ENCODE assay signal across 8 mouse cellular contexts in the genomic region with DNA sequence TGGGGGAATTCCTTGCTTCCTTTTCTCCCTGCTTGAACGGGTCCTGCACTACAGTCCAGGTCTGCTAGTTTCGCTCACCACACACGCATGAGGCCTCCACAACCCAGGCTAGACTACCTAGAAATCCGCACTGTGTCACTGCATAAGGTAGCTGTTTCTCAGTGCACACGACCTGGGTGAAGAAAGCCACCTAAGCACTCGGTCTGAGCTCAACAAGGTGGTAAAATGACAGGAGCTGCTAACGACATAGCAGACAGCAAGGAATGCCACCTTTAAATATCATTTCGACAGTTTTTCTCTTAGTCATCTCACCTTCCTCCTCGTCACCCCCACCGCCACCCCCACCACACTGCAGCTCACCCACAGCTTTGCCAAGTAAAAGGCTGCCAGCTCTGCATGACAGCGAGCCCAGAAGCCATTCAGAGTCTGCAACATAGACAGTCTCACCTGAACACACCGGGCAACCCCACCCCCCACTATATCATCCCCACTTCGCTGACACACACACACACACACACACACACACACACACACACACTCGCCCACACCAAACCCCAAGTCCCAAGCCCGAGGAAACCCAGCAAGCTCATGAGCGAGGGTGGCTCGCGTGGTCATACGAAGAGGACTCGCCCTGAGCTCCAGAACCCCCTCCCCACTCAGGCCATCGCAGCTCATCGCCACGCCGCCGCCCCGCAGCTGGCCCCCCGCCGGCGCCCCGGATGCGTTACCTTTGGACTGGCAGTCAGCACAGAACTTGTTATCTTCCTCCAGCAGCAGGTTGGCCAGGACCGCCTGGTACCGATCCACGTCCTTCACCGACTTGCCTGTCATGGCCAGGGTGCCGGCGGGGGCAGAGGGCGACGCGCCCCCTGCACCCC. TPM values are rescaled to one million over a fixed set of nuclear protein-coding genes. Genes with fewer than 3 reads are reported as not detected.
A peak's percentile ranks its signal among the peaks of the same experiment; 100 is the strongest.
DNase-seq lines count a peak whose midpoint lies in the region; ATAC-seq and TF ChIP-seq lines count a peak whose summit lies in the region.

No protein-coding gene starts in this region.

- peak overlapping the region; percentile 76 for H3ac ChIP-seq in myocyte (ENCODE audit: control insufficient read depth, insufficient read length)

- H3K79me2 ChIP-seq in myocyte (ENCODE audit: control insufficient read depth, insufficient read depth): peaks cover 50% of the 10 kb centered on the region

- peaks cover 19% of the 10 kb centered on the region for H3K36me3 ChIP-seq in erythroblast, embryonic 14.5 days (ENCODE audit: control insufficient read depth)
- H3K36me3 ChIP-seq in hindbrain, embryonic 14.5 days (replicated peaks; ENCODE audit: control insufficient read depth, insufficient read depth): no peaks in the 10 kb centered on the region
- no peaks in the 10 kb centered on the region for H3K36me3 ChIP-seq in limb, embryonic 14.5 days (ENCODE audit: control insufficient read depth, insufficient read depth, low read length)
- H3K36me3 ChIP-seq in myocyte (ENCODE audit: control insufficient read depth, insufficient read depth): no peaks in the 10 kb centered on the region

- DNase-seq in heart, adult 11 months: peak; percentile 88
- DNase-seq in heart, postnatal 10 days: no peak
- peak; percentile 33 to 44 for DNase-seq in adrenal gland, postnatal 36 days
- no peak for DNase-seq in hindbrain, embryonic 14.5 days (ENCODE audit: low spot score)
- DNase-seq in limb, embryonic 14.5 days (ENCODE audit: low spot score): no peak
- peak; percentile 12 for DNase-seq in testis, postnatal 14 days (ENCODE audit: low spot score)

- H3K27me3 ChIP-seq in erythroblast, embryonic 14.5 days (ENCODE audit: control insufficient read depth): no peaks in the 10 kb centered on the region
- no peaks in the 10 kb centered on the region for H3K27me3 ChIP-seq in hindbrain, embryonic 14.5 days (ENCODE audit: control insufficient read depth, insufficient read depth, low read length)
- H3K27me3 ChIP-seq in limb, embryonic 14.5 days (ENCODE audit: control insufficient read depth, insufficient read depth, low read length): no peaks in the 10 kb centered on the region
- H3K27me3 ChIP-seq in myocyte (ENCODE audit: control insufficient read depth, insufficient read depth, insufficient read length): no peaks in the 10 kb centered on the region

- no peaks in the 10 kb centered on the region for H3K9me3 ChIP-seq in erythroblast, embryonic 14.5 days (ENCODE audit: control insufficient read depth, low read length)
- no peaks in the 10 kb centered on the region for H3K9me3 ChIP-seq in hindbrain, embryonic 14.5 days (ENCODE audit: control insufficient read depth, low read length)
- no peaks in the 10 kb centered on the region for H3K9me3 ChIP-seq in limb, embryonic 14.5 days (ENCODE audit: control insufficient read depth, low read length)

- H3K27ac ChIP-seq in hindbrain, embryonic 14.5 days: peak overlapping the region; percentile 83
- H3K27ac ChIP-seq in limb, embryonic 14.5 days (replicated peaks; ENCODE audit: low read depth, low read length): peak overlapping the region; percentile 52

- no peak; the same call in 1 of the 2 replicates for ATAC-seq in hindbrain, embryonic 14.5 days (ENCODE audit: low FRiP score)
- ATAC-seq in limb, embryonic 14.5 days (ENCODE audit: low FRiP score, low read depth): no peak

- 8% methylated on average over 35 of the region's 40 CpGs for WGBS in hindbrain, embryonic 14.5 days
- WGBS in limb, embryonic 14.5 days: 6% methylated on average over 28 of the region's 40 CpGs

- H3K4me2 ChIP-seq in hindbrain, embryonic 14.5 days (replicated peaks): peak overlapping the region; percentile 88
- peak overlapping the region; percentile 79 for H3K4me2 ChIP-seq in limb, embryonic 14.5 days (replicated peaks; ENCODE audit: low read depth, low read length, severe bottlenecking)
- H3K4me2 ChIP-seq in myocyte (ENCODE audit: low read depth): peak overlapping the region; percentile 82

- H3K9ac ChIP-seq in hindbrain, embryonic 14.5 days: peak overlapping the region; percentile 97
- H3K9ac ChIP-seq in limb, embryonic 14.5 days (ENCODE audit: low read depth, low read length, severe bottlenecking): peak overlapping the region; percentile 86

- H3K4me3 ChIP-seq in erythroblast, embryonic 14.5 days (replicated peaks): peak overlapping the region; percentile 83
- H3K4me3 ChIP-seq in hindbrain, embryonic 14.5 days (replicated peaks; ENCODE audit: low read length): peak overlapping the region; percentile 99
- peak overlapping the region; percentile 96 for H3K4me3 ChIP-seq in limb, embryonic 14.5 days (replicated peaks; ENCODE audit: low read length)
- H3K4me3 ChIP-seq in myocyte: peak overlapping the region; percentile 82

- H3K4me1 ChIP-seq in erythroblast, embryonic 14.5 days (ENCODE audit: control insufficient read depth): peaks cover 61% of the 10 kb centered on the region
- H3K4me1 ChIP-seq in hindbrain, embryonic 14.5 days (replicated peaks; ENCODE audit: control insufficient read depth, insufficient read depth, low read length): peaks cover 18% of the 10 kb centered on the region
- peaks cover 13% of the 10 kb centered on the region for H3K4me1 ChIP-seq in limb, embryonic 14.5 days (ENCODE audit: control insufficient read depth, insufficient read depth, low read length)

- intact Hi-C loops in heart, postnatal 10 days (cut with DNase I): loop anchor here (1.0 kb wide), 1 partner anchor 29 kb away; no protein-coding TSS in a partner anchor

- no peak for TF ChIP-seq POLR2A in limb, embryonic 14.5 days (IDR thresholded peaks at IDR 0.05; ENCODE audit: borderline replicate concordance, extremely low read depth, insufficient read depth, insufficient read length)
- TF ChIP-seq POLR2A in myocyte (IDR thresholded peaks at IDR 0.05; ENCODE audit: insufficient read length, low read depth): no peak

TF ChIP-seq in myocyte, 11 proteins besides CTCF, POLR2A, EP300 and RAD21:
- TF ChIP-seq USF1 (IDR thresholded peaks at IDR 0.05; ENCODE audit: low read depth) (no peak), SRF (IDR thresholded peaks at IDR 0.05; ENCODE audit: control insufficient read depth, insufficient read length, low read depth) (no peak), MAX (IDR thresholded peaks at IDR 0.05; ENCODE audit: low read depth) (no peak), REST (IDR thresholded peaks at IDR 0.05; ENCODE audit: insufficient read depth, insufficient read length) (no peak), MYOD1 (IDR thresholded peaks at IDR 0.05; ENCODE audit: control insufficient read depth in 1 of 3, insufficient read length in 2 of 3, low read depth in 2 of 3) (no peak), POLR2AphosphoS2 (IDR thresholded peaks at IDR 0.05; ENCODE audit: insufficient read length, low read depth) (no peak), E2F4 (IDR thresholded peaks at IDR 0.05; ENCODE audit: insufficient read depth) (no peak), TCF12 (IDR thresholded peaks at IDR 0.05; ENCODE audit: insufficient read depth, poor library complexity, severe bottlenecking) (no peak), CEBPB (IDR thresholded peaks at IDR 0.05; ENCODE audit: insufficient read depth, poor library complexity, severe bottlenecking) (no peak), TCF3 (IDR thresholded peaks at IDR 0.05; ENCODE audit: insufficient read length, low read depth) (no peak), MYOG (IDR thresholded peaks at IDR 0.05; ENCODE audit: control insufficient read depth in 1 of 3, insufficient read depth in 1 of 3, insufficient read length in 2 of 3, low read depth in 2 of 3) (no peak)

RNA-seq across cellular contexts. Expression of a gene that starts 0.8 kb away (rescaled TPM):
- 10 to 100 TPM; 29.9 to 32.8 TPM for total RNA-seq in heart, postnatal 10 days (2021)
- 10 to 100 TPM; 30.8 to 32.1 TPM for total RNA-seq in adrenal gland, postnatal 36 days (2021)
- polyA plus RNA-seq in erythroblast, embryonic 14.5 days (2012): 3.4 and 3.7 TPM in 2 replicates
- polyA plus RNA-seq in hindbrain, embryonic 14.5 days (2014; fragmentation: Nextera tagmentation; extraction: Ambion mirVana): 57.3 and 61.4 TPM in 2 replicates
- polyA plus RNA-seq in limb, embryonic 14.5 days (2012; rRNA removed): 19.8 and 21.7 TPM in 2 replicates
- polyA plus RNA-seq in limb, embryonic 14.5 days (2014; fragmentation: Nextera tagmentation; extraction: Ambion mirVana): 17.3 and 19.7 TPM in 2 replicates
- 31.3 TPM for polyA plus RNA-seq in myocyte (2012; fragmentation: generic; extraction: Trizol)

RNA-seq across cellular contexts. Expression of a gene that starts 22.9 kb away (rescaled TPM):
- total RNA-seq in heart, postnatal 10 days (2021): 1 to 10 TPM; 1.1 to 1.2 TPM
- total RNA-seq in adrenal gland, postnatal 36 days (2021): under 1 TPM; 0.43 to 0.72 TPM
- polyA plus RNA-seq in erythroblast, embryonic 14.5 days (2012): 0.05 TPM in 1 of 2 replicates, not detected in the other
- 17.0 and 17.1 TPM in 2 replicates for polyA plus RNA-seq in hindbrain, embryonic 14.5 days (2014; fragmentation: Nextera tagmentation; extraction: Ambion mirVana)
- polyA plus RNA-seq in limb, embryonic 14.5 days (2012; rRNA removed): 248 and 256 TPM in 2 replicates
- polyA plus RNA-seq in limb, embryonic 14.5 days (2014; fragmentation: Nextera tagmentation; extraction: Ambion mirVana): 83.8 and 87.5 TPM in 2 replicates
- not detected for polyA plus RNA-seq in myocyte (2012; fragmentation: generic; extraction: Trizol)

Comparison
In these comparisons a context has a peak if more than half of its experiments do, and no peak if none do; other contexts are left out.
1. DNase-seq: peak in heart, adult 11 months (single experiment), adrenal gland, postnatal 36 days (2 of 2) and testis, postnatal 14 days (single experiment); none in heart, postnatal 10 days (0 of 2), hindbrain, embryonic 14.5 days (single experiment) and limb, embryonic 14.5 days (single experiment).
2. RNA of a gene that starts 22.9 kb away (polyA plus RNA-seq): 83.8 to 256 TPM in limb, embryonic 14.5 days and 17.0 to 17.1 TPM in hindbrain, embryonic 14.5 days; 0.05 TPM in erythroblast, embryonic 14.5 days and not detected in myocyte (single experiment); every median in the first group is over 10 times any median in the second.
3. Peak in every context shown above with its lines, with median percentiles within 50 percentile points of each other: H3K4me3 ChIP-seq and H3K4me2 ChIP-seq.